Mouse (Mus musculus) heart, embryonic 15.5 days (tissue): ENCODE data around the gene Rnf224. TPM values are rescaled to one million over a fixed set of nuclear protein-coding genes. Genes with fewer than 3 reads are reported as not detected.
"Not testable (repeated sequence)": the region's sequence is repeated elsewhere in the genome, so short reads cannot be mapped to it uniquely, and the experiment has no call there.

Source experiments
- ATAC-seq: fragments of 200-750 bp; cut with Nextera tagmentation; replicated peaks from 2 replicates; pipeline ENCODE4 v1.8.0; 2017; ENCODE audit warnings: low read depth, moderate TSS enrichment; ENCODE audit not compliant: insufficient number of reproducible peaks, insufficient read depth, low FRiP score
- H3K27ac ChIP-seq: fragments of 300-500 bp; sonication (generic); 2 replicates; pipeline ENCODE4 v1.5.1; 2015; ENCODE audit warnings: mild to moderate bottlenecking, inconsistent platforms
- H3K27me3 ChIP-seq: fragments of 300-500 bp; sonication (generic); 2 replicates; pipeline ENCODE4 v1.6.1; 2015; ENCODE audit warnings: inconsistent platforms
- H3K36me3 ChIP-seq: fragments of 300-500 bp; sonication (generic); 2 replicates; pipeline ENCODE4 v1.6.1; 2015; ENCODE audit warnings: mild to moderate bottlenecking, inconsistent platforms
- H3K4me1 ChIP-seq: fragments of 300-500 bp; sonication (generic); replicated peaks from 2 replicates; pipeline ENCODE4 v1.6.1; 2015; ENCODE audit warnings: inconsistent platforms
- H3K4me2 ChIP-seq: fragments of 300-500 bp; sonication (generic); 2 replicates; pipeline ENCODE4 v1.6.1; 2015; ENCODE audit warnings: inconsistent platforms, mild to moderate bottlenecking, moderate library complexity
- H3K4me3 ChIP-seq: fragments of 300-500 bp; sonication (generic); 2 replicates; pipeline ENCODE4 v1.5.1; 2015; ENCODE audit warnings: mild to moderate bottlenecking, inconsistent platforms
- H3K9ac ChIP-seq: fragments of 300-500 bp; sonication (generic); 2 replicates; pipeline ENCODE4 v1.6.1; 2015; ENCODE audit warnings: mild to moderate bottlenecking, inconsistent platforms
- H3K9me3 ChIP-seq: fragments of 300-500 bp; sonication (generic); replicated peaks from 2 replicates; pipeline ENCODE4 v1.6.1; 2016; ENCODE audit warnings: inconsistent platforms
- WGBS: fragments of 180-500 bp; shearing (Covaris S2); methylation state at CpG from one replicate; pipeline ENCODE4 v1.1.7; 2015; ENCODE audit warnings: mixed read lengths; 5-methylcytosine and 5-hydroxymethylcytosine counted together
- polyA plus RNA-seq: library from polyadenylated mRNA; unstranded; fragments of >200 nt; fragmentation: Nextera tagmentation; extraction: Ambion mirVana; gene quantifications from 2 replicates; pipeline ENCODE4 v1.2.1, GENCODE M21; 2015

Rnf224 gene
- polyA plus RNA-seq, 1 experiment from 2014 or later: not detected

DNA sequence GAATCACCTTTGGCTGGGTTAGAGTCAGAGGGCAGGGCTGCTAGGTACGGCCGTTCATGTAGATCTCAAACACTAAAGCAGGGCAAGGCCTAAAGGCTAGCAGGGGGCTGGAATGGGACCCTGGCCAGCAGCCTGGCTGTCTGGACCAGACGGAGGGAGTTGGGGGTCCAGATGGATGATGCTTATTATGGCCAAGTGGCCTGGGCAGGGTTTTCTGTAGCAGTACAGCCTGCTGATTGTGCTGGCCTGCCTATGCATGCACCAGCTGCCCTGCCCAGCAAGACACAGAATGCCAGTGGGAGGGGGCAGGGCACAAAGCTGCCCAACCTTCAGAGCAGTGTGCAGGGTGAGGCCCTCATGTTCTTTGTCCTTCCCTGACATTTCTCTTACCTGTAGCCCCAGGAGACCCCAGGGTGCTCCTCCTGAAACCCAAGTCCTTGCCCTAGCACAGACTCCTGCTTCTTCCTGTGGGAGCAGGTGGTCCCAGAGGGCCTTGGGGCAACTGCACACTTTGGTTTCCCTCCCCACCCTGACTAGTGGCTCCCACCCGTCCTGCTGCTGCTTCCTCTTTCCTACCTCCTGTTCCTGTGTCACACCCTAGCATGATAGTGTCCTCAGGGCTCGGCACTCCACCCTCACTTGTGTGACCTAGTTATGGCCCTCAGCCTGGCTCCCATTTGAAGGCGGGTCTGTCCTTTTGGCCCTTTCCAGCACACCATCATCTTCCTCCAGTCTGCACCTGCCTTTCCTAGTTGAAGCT is 29.5 kb upstream of the Rnf224 start:
- Histone ChIP-seq H3K27ac (no peak overlapping the region), H3K9ac (no peak overlapping the region)
- 56% methylated on average over 6 of the region's 6 CpGs for WGBS

DNA sequence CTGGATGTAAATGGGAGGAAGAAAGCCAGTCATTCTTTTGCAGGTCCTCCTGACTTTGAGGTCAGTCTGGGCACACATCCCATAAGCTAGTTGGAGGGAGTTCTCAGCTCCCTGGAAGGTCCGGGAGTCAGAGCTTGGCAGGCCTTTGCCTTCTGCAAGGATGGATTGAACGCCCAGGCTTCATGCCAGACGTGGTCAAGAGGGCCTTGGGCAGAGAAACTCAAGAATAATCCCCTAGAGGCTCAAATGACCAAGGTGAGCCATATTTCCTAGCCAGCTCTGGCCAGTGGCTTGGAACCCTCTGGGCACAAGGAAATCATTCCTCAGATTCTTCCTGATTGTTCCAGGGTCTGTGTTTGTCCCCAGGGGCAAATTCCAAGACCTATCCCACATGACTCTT is 28.3 kb upstream of the Rnf224 start:
- Histone ChIP-seq H3K4me3 (no peak overlapping the region), H3K4me2 (no peak overlapping the region), H3K4me1 (peaks cover 50% of the 10 kb centered on the region), H3K9me3 (no peaks in the 10 kb centered on the region), H3K27me3 (peaks cover 15% of the 10 kb centered on the region), H3K36me3 (peaks cover 7% of the 10 kb centered on the region; the same call in 1 of the 2 replicates), H3K9ac (no peak overlapping the region), H3K27ac (no peak overlapping the region)
- 63% methylated on average over 3 of the region's 3 CpGs for WGBS
- ATAC-seq: no peak

More for the DNA sequence above, 29.5 kb upstream of the Rnf224 start:
- Histone ChIP-seq H3K36me3 (peaks cover 16% of the 10 kb centered on the region; the same call in 1 of the 2 replicates), H3K4me3 (no peak overlapping the region), H3K27me3 (peaks cover 15% of the 10 kb centered on the region), H3K4me1 (peaks cover 55% of the 10 kb centered on the region), H3K4me2 (peak overlapping the region; percentile 31), H3K9me3 (no peaks in the 10 kb centered on the region)
- no peak for ATAC-seq

DNA sequence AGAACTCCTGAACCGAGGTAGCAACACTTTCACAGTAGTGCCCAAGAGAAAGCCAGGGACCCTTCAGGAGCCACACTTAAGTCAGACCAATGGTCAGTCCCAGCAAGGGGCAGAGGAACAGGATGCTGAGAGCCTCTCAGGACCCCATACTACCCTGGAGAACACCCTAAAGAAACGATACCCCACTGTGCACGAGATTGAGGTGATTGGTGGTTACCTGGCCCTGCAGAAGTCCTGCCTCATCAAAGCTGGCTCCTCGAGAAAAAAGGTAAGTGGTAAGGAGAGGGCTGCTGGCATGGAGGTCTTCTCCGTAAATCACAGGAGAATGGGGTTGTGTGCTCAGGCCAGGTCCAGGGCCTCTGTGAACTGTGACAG is 27.7 kb upstream of the Rnf224 start:
- H3K4me2 ChIP-seq: peak overlapping the region; percentile 100

DNA sequence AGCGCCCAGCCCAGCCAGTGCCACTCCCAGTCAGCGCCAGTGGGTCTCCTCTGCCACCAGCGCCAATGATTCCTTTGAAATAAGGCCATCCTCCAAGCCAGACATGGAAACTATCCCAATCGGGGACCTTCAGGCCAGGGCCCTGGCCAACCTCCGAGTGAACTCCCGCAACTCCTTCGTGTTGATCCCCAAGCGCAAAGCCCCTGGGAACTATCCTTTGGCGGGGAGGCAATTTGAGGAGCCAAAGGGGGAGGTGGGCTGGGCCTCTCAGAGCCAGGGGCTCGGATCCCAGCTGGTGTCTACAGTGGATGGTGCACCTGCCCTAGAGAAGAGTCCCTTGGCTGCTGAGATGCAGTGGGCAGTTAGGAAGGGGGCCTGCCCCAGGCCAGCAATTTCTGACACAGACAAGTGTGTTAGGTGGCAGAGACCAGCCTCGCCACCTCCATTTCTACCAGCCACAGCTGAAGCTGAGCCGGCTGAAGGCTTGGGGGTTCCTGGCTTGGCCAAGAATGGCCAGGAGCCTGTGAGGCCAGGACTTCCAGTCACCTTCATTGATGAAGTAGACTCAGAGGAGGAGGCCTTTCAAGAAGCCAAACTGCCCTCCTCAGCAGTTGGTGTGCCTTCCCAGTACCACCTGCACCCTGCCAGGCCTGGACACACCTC is 27.2 kb upstream of the Rnf224 start:
- Histone ChIP-seq H3K9ac (peak overlapping the region; percentile 67), H3K4me2 (peak overlapping the region; percentile 100), H3K27ac (no peak overlapping the region), H3K4me3 (peak overlapping the region; percentile 91), H3K27me3 (peaks cover 15% of the 10 kb centered on the region), H3K36me3 (no peaks in the 10 kb centered on the region), H3K4me1 (peaks cover 50% of the 10 kb centered on the region), H3K9me3 (no peaks in the 10 kb centered on the region)
- WGBS: 20% methylated on average over 12 of the region's 12 CpGs
- ATAC-seq: no peak

More for the DNA sequence above, 27.7 kb upstream of the Rnf224 start:
- H3K36me3 ChIP-seq: peaks cover 1% of the 10 kb centered on the region; the same call in 1 of the 2 replicates
- no peak for ATAC-seq
- no peak overlapping the region for H3K4me3 ChIP-seq
- WGBS: 75% methylated on average over 5 of the region's 5 CpGs
- H3K9ac ChIP-seq: peak overlapping the region; percentile 67; the same call in 1 of the 2 replicates
- peaks cover 15% of the 10 kb centered on the region for H3K27me3 ChIP-seq
- no peaks in the 10 kb centered on the region for H3K9me3 ChIP-seq
- H3K4me1 ChIP-seq: peaks cover 50% of the 10 kb centered on the region
- H3K27ac ChIP-seq: no peak overlapping the region

DNA sequence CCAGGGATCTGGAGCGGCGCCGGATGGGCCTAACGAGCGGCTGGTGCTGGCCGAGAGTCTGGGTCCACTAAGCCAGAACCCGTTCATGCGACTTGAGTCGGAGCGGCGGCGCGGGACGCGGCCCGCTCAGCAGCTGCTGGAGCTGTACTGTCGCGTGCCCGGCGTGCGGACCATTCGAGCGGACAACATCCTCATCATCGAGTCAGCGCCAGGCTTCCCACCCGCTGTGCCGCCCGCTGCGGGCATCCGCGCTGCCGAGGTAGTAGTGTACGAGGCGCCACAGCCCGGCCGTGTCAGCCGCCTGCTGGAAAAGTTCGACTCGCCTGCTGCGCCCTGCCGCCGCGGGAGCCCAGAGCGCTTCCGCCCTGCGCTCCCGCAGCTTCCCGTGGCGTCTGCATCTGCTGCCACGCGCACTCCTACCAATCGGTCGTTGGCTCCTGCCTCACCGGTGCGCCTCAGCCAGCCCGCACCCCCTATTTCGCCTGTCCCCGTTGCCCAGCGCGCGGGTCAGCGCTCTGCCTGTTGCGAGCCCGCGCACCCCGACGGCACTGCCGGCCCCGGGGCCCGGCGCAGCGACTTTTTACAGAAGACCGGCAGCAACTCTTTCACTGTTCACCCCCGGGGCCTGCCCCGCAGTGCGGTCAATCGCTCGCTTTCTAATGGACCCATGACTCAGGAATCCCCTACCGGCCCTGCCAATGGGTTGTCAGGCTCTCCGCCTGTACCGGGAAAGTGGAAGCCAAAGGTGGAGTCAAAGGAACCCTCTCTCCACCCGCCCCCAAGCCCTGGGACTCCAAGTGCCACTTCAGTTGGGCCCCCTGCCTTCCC is 26.4 kb upstream of the Rnf224 start:
- Histone ChIP-seq H3K4me3 (peak overlapping the region; percentile 91), H3K4me1 (peaks cover 50% of the 10 kb centered on the region), H3K36me3 (no peaks in the 10 kb centered on the region), H3K9me3 (no peaks in the 10 kb centered on the region), H3K27ac (peak overlapping the region; percentile 44; the same call in 1 of the 2 replicates), H3K4me2 (peak overlapping the region; percentile 100), H3K27me3 (peaks cover 15% of the 10 kb centered on the region), H3K9ac (peak overlapping the region; percentile 67)
- peak; percentile 18 for ATAC-seq
- under 1% methylated on average over 82 of the region's 82 CpGs for WGBS

DNA sequence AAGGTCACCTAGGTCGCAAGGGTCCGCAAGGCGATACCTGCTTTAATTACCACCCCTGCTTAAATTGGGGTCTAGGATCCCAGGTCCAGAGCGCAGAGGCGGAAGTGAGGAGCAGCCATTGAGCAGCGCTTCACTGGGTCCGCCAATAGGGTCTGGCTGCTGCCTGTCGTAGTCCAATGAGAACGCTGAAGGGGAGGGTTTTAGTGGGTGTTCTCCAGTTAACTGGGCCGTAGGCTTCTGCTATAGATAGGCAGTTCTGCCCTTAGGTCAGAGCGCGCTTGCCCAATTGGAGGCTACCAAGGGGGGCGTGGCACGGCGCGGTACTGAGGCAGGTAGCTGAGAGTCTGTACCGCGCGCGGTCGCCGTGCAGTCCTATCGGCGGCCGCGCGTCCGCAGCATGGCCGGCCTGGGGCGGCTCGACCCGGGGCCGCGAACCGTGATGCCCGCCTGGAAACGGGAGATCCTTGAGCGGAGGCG is 25.7 kb upstream of the Rnf224 start, which contains the start of gene Tprn:
Gene Tprn (plus strand): TSS at position 328 of the 477 bp plus-strand sequence.
- peaks cover 46% of the 10 kb centered on the region for H3K4me1 ChIP-seq
- under 1% methylated on average over 39 of the region's 39 CpGs for WGBS
- peak within 1 kb of the TSS; percentile 91 for H3K4me3 ChIP-seq
- H3K4me2 ChIP-seq: peak within 1 kb of the TSS; percentile 100
- peak within 1 kb of the TSS; percentile 67 for H3K9ac ChIP-seq
- no peaks in the 10 kb centered on the region for H3K36me3 ChIP-seq
- ATAC-seq: peak; percentile 98
- peak within 1 kb of the TSS; percentile 46 for H3K27ac ChIP-seq
- H3K27me3 ChIP-seq: peaks cover 15% of the 10 kb centered on the region
- H3K9me3 ChIP-seq: no peaks in the 10 kb centered on the region

DNA sequence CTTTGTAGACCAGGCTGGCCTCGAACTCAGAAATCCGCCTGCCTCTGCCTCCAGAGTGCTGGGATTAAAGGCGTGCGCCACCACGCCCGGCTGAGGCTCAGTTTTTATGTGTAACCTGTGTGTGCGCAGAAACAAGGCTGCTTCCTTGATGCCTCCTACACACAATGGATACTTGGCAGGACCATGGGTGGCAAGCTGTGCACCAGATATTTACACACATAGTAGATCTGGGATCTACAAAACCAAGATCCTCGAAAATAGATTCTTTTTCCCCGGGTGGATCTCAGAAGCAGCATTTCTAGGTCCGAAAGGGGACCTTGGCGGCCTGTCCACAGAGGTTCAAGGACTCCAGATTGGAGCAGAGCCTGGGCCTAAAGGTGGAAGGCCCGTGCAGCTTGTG is 25.3 kb upstream of the Rnf224 start:
- Histone ChIP-seq H3K4me2 (peak overlapping the region; percentile 100), H3K9ac (peak overlapping the region; percentile 37; the same call in 1 of the 2 replicates), H3K36me3 (no peaks in the 10 kb centered on the region), H3K4me3 (peak overlapping the region; percentile 91), H3K27me3 (peaks cover 15% of the 10 kb centered on the region), H3K9me3 (no peaks in the 10 kb centered on the region), H3K27ac (peak overlapping the region; percentile 46), H3K4me1 (peaks cover 42% of the 10 kb centered on the region)
- ATAC-seq: no peak
- 41% methylated on average over 12 of the region's 12 CpGs for WGBS

DNA sequence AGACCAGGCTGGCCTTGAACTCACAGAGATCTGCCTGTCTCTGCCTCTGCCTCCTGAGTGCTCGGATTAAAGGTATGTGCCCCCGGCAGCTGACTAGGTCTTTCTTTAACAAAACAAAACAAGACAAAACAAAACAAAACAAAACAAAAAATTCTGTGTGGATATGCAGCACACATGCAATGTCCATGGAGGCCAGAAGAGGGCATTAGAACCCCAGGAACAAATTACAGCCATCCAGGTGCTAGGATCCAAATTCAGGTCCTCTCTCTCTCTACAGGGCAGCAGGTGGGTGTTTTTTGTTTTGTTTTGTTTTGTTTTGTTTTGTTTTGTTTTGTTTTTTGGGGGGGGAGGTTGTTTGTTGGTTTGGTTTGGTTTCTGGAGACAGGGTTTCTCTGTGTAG is 22.3 kb upstream of the Rnf224 start:
- H3K27me3 ChIP-seq: peaks cover 8% of the 10 kb centered on the region
- H3K4me1 ChIP-seq: peaks cover 32% of the 10 kb centered on the region
- no peak overlapping the region for H3K4me2 ChIP-seq
- H3K9me3 ChIP-seq: no peaks in the 10 kb centered on the region
- H3K36me3 ChIP-seq: no peaks in the 10 kb centered on the region
- ATAC-seq: no peak
- H3K4me3 ChIP-seq: no peak overlapping the region
- no peak overlapping the region for H3K27ac ChIP-seq
- WGBS: 66% methylated on average over 2 of the region's 2 CpGs
- no peak overlapping the region for H3K9ac ChIP-seq

DNA sequence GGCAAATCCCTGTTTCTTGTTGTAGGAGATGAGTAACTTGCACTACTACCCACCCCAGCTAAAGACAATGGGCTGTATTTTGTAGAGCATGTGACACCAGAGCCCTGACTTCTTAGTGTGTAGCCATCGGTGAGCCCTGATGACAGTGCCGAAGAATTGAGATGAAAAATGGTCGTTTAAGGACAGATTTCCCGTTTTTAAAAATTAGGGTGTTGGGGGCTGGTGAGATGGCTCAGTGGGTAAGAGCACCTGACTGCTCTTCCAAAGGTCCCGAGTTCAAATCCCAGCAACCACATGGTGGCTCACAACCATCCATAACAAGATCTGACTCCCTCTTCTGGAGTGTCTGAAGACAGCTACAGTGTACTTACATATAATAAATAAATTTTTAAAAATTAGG is 20.7 kb upstream of the Rnf224 start:
- peaks cover 20% of the 10 kb centered on the region for H3K4me1 ChIP-seq
- H3K36me3 ChIP-seq, H3K27ac ChIP-seq, H3K4me2 ChIP-seq, H3K4me3 ChIP-seq, H3K27me3 ChIP-seq, H3K9me3 ChIP-seq, ATAC-seq, H3K9ac ChIP-seq: not testable (repeated sequence)
- 86% methylated on average over 5 of the region's 5 CpGs for WGBS

DNA sequence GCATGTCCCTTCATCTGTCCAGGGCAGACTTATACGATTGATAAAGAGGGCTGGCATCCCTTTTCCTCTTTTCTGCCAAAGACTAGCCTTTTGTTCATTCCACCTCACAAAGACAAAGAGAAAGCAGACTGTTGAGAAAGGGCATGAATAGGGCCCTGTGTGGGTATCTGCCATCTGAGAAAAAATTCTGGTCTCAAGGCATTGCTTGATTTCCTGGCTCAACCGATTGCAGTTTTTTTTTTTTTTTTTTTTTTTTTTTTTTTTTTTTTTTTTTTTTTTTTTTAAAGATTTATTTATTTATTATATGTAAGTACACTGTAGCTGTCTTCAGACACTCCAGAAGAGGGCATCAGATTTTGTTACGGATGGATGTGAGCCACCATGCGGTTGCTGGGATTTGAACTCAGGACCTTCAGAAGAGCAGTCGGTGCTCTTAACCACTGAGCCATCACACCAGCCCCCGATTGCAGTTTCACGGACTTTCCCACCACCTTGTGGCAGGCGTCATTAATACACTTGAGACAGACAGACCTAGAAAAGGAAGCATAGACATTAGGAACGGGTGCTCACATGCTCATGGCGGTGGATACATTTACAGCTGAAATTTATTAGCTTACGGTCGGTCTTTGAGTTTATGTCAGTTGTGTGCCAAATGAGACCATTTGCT is 20.0 kb upstream of the Rnf224 start:
- not testable (repeated sequence) for H3K27me3 ChIP-seq, ATAC-seq, H3K27ac ChIP-seq, H3K9me3 ChIP-seq
- Histone ChIP-seq H3K36me3 (peaks cover 10% of the 10 kb centered on the region), H3K9ac (peak overlapping the region; percentile 81), H3K4me3 (peak overlapping the region; percentile 81), H3K4me2 (peak overlapping the region; percentile 91), H3K4me1 (peaks cover 16% of the 10 kb centered on the region)
- 56% methylated on average over 12 of the region's 12 CpGs for WGBS
